In the genomic region with DNA sequence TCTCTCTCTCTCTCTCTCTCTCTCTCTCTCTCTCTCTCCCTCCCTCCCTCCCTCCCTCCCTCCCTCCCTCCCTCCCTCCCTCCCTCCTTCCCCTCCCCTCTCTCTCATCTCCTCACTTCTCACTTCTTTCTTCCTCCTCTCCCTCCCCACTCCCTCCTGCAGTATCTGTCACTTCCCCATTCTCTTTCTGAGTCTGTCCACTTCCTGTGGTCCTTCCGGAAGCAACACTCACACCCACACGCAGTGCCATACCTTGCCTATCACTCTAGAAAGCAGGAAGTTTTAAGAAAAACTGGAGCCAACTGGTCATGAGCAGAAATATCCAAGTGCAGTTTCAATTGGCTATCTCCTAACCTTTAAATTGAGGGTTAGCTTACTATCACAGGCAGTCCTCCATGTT, we compare ENCODE assay signal across 17 mouse cellular contexts. TPM values are rescaled to one million over a fixed set of nuclear protein-coding genes. Genes with fewer than 3 reads are reported as not detected.
A peak's percentile ranks its signal among the peaks of the same experiment; 100 is the strongest.
DNase-seq lines count a peak whose midpoint lies in the region; ATAC-seq lines count a peak whose summit lies in the region.
"Had no signal": no experiment of that assay in that cellular context is flagged by ENCODE, and none has a peak within 500 bp of the region (broad histone marks: within the 10 kb centered on the region; RNA-seq: fewer than 3 reads in every experiment).

No protein-coding gene starts in this region.

- H3K27me3 ChIP-seq in heart, embryonic 11.5 days (ENCODE audit: control insufficient read depth, insufficient read depth, low read length) = no peaks in the 10 kb centered on the region

- H3K4me2 ChIP-seq in heart, embryonic 11.5 days = no peak overlapping the region

- peak; percentile 89 for DNase-seq in heart, adult 11 months
- peak; percentile 25 to 42 for DNase-seq in B cell, adult 2 months
- DNase-seq in thymus, postnatal 0 days (ENCODE audit: low spot score) = no peak
- no peak for DNase-seq in right cerebral cortex, postnatal 36 days (ENCODE audit: low spot score in 2 of 2)
- no peak for DNase-seq in Muller cell, postnatal 12 days (ENCODE audit: inconsistent ontology term)
- DNase-seq: adrenal gland, postnatal 10 days; heart, adult 2 months; heart, postnatal 4 days; kidney, adult 8-10 months; thymus, adult 2 months had no signal

- no peak overlapping the region for H3K9ac ChIP-seq in heart, embryonic 11.5 days (ENCODE audit: low read depth, low read length)

- peaks cover 7% of the 10 kb centered on the region; the same call in 1 of the 2 replicates for H3K4me1 ChIP-seq in heart, embryonic 11.5 days (ENCODE audit: control insufficient read depth, insufficient read depth, low read length)

- H3K27ac ChIP-seq in heart, embryonic 11.5 days (ENCODE audit: low read depth, low read length) = no peak overlapping the region
- H3K27ac ChIP-seq: heart, adult 2 months had no signal

- H3K36me3 ChIP-seq in heart, embryonic 11.5 days (ENCODE audit: control insufficient read depth, insufficient read depth, low read length) = no peaks in the 10 kb centered on the region

- 35% methylated on average over 2 of the region's 2 CpGs for WGBS in heart, embryonic 11.5 days (ENCODE audit: insufficient replicate concordance)

- H3K9me3 ChIP-seq in heart, embryonic 11.5 days (replicated peaks; ENCODE audit: control insufficient read depth, low read length) = no peaks in the 10 kb centered on the region

- no peak for ATAC-seq in heart, embryonic 11.5 days (replicated peaks; ENCODE audit: insufficient number of reproducible peaks, low FRiP score, low TSS enrichment)
- peak; percentile 100 for ATAC-seq in granulocyte monocyte progenitor cell, adult 5-6 weeks (replicated peaks; ENCODE audit: poor library complexity, severe bottlenecking)
- peak; percentile 100 for ATAC-seq in megakaryocyte, adult 5-6 weeks (ENCODE audit: poor library complexity, severe bottlenecking)
- ATAC-seq: Patski had no signal

- H3K4me3 ChIP-seq in heart, embryonic 11.5 days (ENCODE audit: low read depth, low read length) = no peak overlapping the region
- H3K4me3 ChIP-seq: heart, adult 2 months had no signal

RNA-seq across cellular contexts. Expression of a gene that starts 16.0 kb away (rescaled TPM):
- 89.8 and 99.4 TPM in 2 replicates for polyA plus RNA-seq in heart, embryonic 11.5 days (2014; fragmentation: Nextera tagmentation; extraction: Ambion mirVana)
- 47.3 and 48.3 TPM in 2 replicates for total RNA-seq in granulocyte monocyte progenitor cell, adult 5-6 weeks (2014; fragmentation: Nextera tagmentation)
- 60.2 and 67.6 TPM in 2 replicates for total RNA-seq in granulocyte monocyte progenitor cell, adult 5-6 weeks (2017)
- total RNA-seq in megakaryocyte, adult 5-6 weeks (2015) = 163 and 174 TPM in 2 replicates
- 174 and 189 TPM in 2 replicates for total RNA-seq in megakaryocyte, adult 5-6 weeks (2017)
- polyA plus RNA-seq in thymus, postnatal 0 days (2015; fragmentation: Nextera tagmentation; extraction: Ambion mirVana) = 67.7 and 69.1 TPM in 2 replicates

RNA-seq across cellular contexts. Expression of a gene that starts 23.8 kb away (rescaled TPM):
- polyA plus RNA-seq in heart, embryonic 11.5 days (2014; fragmentation: Nextera tagmentation; extraction: Ambion mirVana) = not detected in 2 replicates
- total RNA-seq in granulocyte monocyte progenitor cell, adult 5-6 weeks (2014; fragmentation: Nextera tagmentation) = not detected in 2 replicates
- not detected in 2 replicates for total RNA-seq in granulocyte monocyte progenitor cell, adult 5-6 weeks (2017)
- total RNA-seq in megakaryocyte, adult 5-6 weeks (2015) = not detected in 2 replicates
- not detected in 2 replicates for total RNA-seq in megakaryocyte, adult 5-6 weeks (2017)
- not detected in 2 replicates for polyA plus RNA-seq in thymus, postnatal 0 days (2015; fragmentation: Nextera tagmentation; extraction: Ambion mirVana)
- total RNA-seq: adrenal gland, postnatal 10 days; heart, adult 2 months; heart, postnatal 4 days; left cerebral cortex, postnatal 25 days had no signal
- polyA plus RNA-seq: cortical plate, adult 2 months; frontal cortex, adult 2 months; heart, adult 2 months; Patski; thymus, adult 2 months had no signal

RNA-seq across cellular contexts. Expression of a gene that starts 31.4 kb away (rescaled TPM):
- not detected in 2 replicates for polyA plus RNA-seq in heart, embryonic 11.5 days (2014; fragmentation: Nextera tagmentation; extraction: Ambion mirVana)
- total RNA-seq in granulocyte monocyte progenitor cell, adult 5-6 weeks (2014; fragmentation: Nextera tagmentation) = not detected in 2 replicates
- total RNA-seq in granulocyte monocyte progenitor cell, adult 5-6 weeks (2017) = not detected in 2 replicates
- not detected in 2 replicates for total RNA-seq in megakaryocyte, adult 5-6 weeks (2015)
- not detected in 2 replicates for total RNA-seq in megakaryocyte, adult 5-6 weeks (2017)
- polyA plus RNA-seq in thymus, postnatal 0 days (2015; fragmentation: Nextera tagmentation; extraction: Ambion mirVana) = not detected in 2 replicates
- total RNA-seq: adrenal gland, postnatal 10 days; heart, adult 2 months; heart, postnatal 4 days; left cerebral cortex, postnatal 25 days had no signal
- polyA plus RNA-seq: cortical plate, adult 2 months; frontal cortex, adult 2 months; heart, adult 2 months; Patski; thymus, adult 2 months had no signal

RNA-seq across cellular contexts. Expression of a gene that starts 41.0 kb away (rescaled TPM):
- polyA plus RNA-seq in heart, embryonic 11.5 days (2014; fragmentation: Nextera tagmentation; extraction: Ambion mirVana) = not detected in 2 replicates
- total RNA-seq in granulocyte monocyte progenitor cell, adult 5-6 weeks (2014; fragmentation: Nextera tagmentation) = not detected in 2 replicates
- not detected in 2 replicates for total RNA-seq in granulocyte monocyte progenitor cell, adult 5-6 weeks (2017)
- total RNA-seq in megakaryocyte, adult 5-6 weeks (2015) = not detected in 2 replicates
- not detected in 2 replicates for total RNA-seq in megakaryocyte, adult 5-6 weeks (2017)
- polyA plus RNA-seq in thymus, postnatal 0 days (2015; fragmentation: Nextera tagmentation; extraction: Ambion mirVana) = not detected in 2 replicates
- total RNA-seq: adrenal gland, postnatal 10 days; heart, adult 2 months; heart, postnatal 4 days; left cerebral cortex, postnatal 25 days had no signal
- polyA plus RNA-seq: cortical plate, adult 2 months; frontal cortex, adult 2 months; heart, adult 2 months; Patski; thymus, adult 2 months had no signal

RNA-seq across cellular contexts. Expression of a gene that starts 56.8 kb away (rescaled TPM):
- not detected in 2 replicates for polyA plus RNA-seq in heart, embryonic 11.5 days (2014; fragmentation: Nextera tagmentation; extraction: Ambion mirVana)
- total RNA-seq in granulocyte monocyte progenitor cell, adult 5-6 weeks (2014; fragmentation: Nextera tagmentation) = not detected in 2 replicates
- not detected in 2 replicates for total RNA-seq in granulocyte monocyte progenitor cell, adult 5-6 weeks (2017)
- total RNA-seq in megakaryocyte, adult 5-6 weeks (2015) = not detected in 2 replicates
- not detected in 2 replicates for total RNA-seq in megakaryocyte, adult 5-6 weeks (2017)
- not detected in 2 replicates for polyA plus RNA-seq in thymus, postnatal 0 days (2015; fragmentation: Nextera tagmentation; extraction: Ambion mirVana)
- total RNA-seq: adrenal gland, postnatal 10 days; heart, adult 2 months; heart, postnatal 4 days; left cerebral cortex, postnatal 25 days had no signal
- polyA plus RNA-seq: cortical plate, adult 2 months; frontal cortex, adult 2 months; heart, adult 2 months; Patski; thymus, adult 2 months had no signal

Comparison
In these comparisons a context has a peak if more than half of its experiments do, and no peak if none do; other contexts are left out.
1. DNase-seq: peak in heart, adult 11 months (single experiment) and B cell, adult 2 months (2 of 2); none in thymus, postnatal 0 days (single experiment), right cerebral cortex, postnatal 36 days (0 of 2) and Muller cell, postnatal 12 days (single experiment).